Mouse (Mus musculus) bone marrow macrophage, adult 2 months (primary cell): ENCODE measurements around the gene Mcm9.

Experiments
- CTCF ChIP-seq: IDR thresholded peaks from 2 replicates; pipeline ENCODE4 v1.5.1; 2012; ENCODE audit warnings: low read depth, mild to moderate bottlenecking, low read length, moderate library complexity
- POLR2A ChIP-seq: IDR thresholded peaks from 2 replicates; pipeline ENCODE4 v1.6.1; 2012; ENCODE audit warnings: mild to moderate bottlenecking, low read depth, low read length, borderline replicate concordance

- TF ChIP-seq POLR2A, result no peak
- TF ChIP-seq CTCF, result no peak
Measured at GRCm38 (mm10) chr10:53505526-53505925, 124.7 kb downstream of the Mcm9 start.
